Mouse (Mus musculus): ENCODE results near the gene Uggt1. TPM values are rescaled to one million over a fixed set of nuclear protein-coding genes. Genes with fewer than 3 reads are reported as not detected.

The Uggt1 gene
- total RNA-seq, 2 experiments from 2014 or later: 26.5 to 30.9 TPM

Small RNAs within 50 kb of the gene (microRNA-seq; reads per million reads assigned to microRNA genes)
- gene Mir6897: 1.3 to 9.5 reads per million in 2 experiments

Other genes starting within 250 kb of the Uggt1 start
- 10 to 100 TPM; 24.8 to 26.4 TPM for gene Hs6st1, start 176.3 kb downstream of the Uggt1 start, total RNA-seq (2021)
- 1 to 10 TPM; 2.6 to 2.9 TPM for gene Neurl3, start 30.0 kb upstream of the Uggt1 start, total RNA-seq (2021)
- gene Arid5a, start 63.0 kb upstream of the Uggt1 start, total RNA-seq (2021): 10 to 100 TPM in 1 of 2 experiments, 1 to 10 TPM in 1; 9.1 to 11.4 TPM
- gene Kansl3, start 124.5 kb upstream of the Uggt1 start, total RNA-seq (2021): 10 to 100 TPM; 58.8 to 60.5 TPM
- gene Fer1l5, start 127.6 kb upstream of the Uggt1 start, total RNA-seq (2021): not detected
- 10 to 100 TPM; 19.9 to 20.8 TPM for gene Lman2l, start 200.6 kb upstream of the Uggt1 start, total RNA-seq (2021)
- 1 to 10 TPM; 3.4 to 4.1 TPM for gene Cnnm4, start 226.9 kb upstream of the Uggt1 start, total RNA-seq (2021)